Mouse (Mus musculus): ENCODE results near the gene Agr3.

Agr3 gene

GRCm38 (mm10) chr12:35983472-35983871, 58.1 kb downstream of the Agr3 start:
- no peak for DNase-seq (ENCODE audit: low spot score)

- no peak for DNase-seq (ENCODE audit: low spot score)
Measured at GRCm38 (mm10) chr12:35984743-35985142, 59.3 kb downstream of the Agr3 start.

- no peak for DNase-seq (ENCODE audit: low spot score)
Measured at GRCm38 (mm10) chr12:35992711-35993110, 67.3 kb downstream of the Agr3 start, which contains the start of gene Agr2. Gene Agr2 (plus strand): TSS chr12:35992907.

- DNase-seq (ENCODE audit: low spot score): no peak
Measured at GRCm38 (mm10) chr12:35993583-35993982, 68.2 kb downstream of the Agr3 start.

- no peak for DNase-seq (ENCODE audit: low spot score)
Measured at GRCm38 (mm10) chr12:35994098-35994497, 68.7 kb downstream of the Agr3 start.

GRCm38 (mm10) chr12:35995799-35996198, 70.4 kb downstream of the Agr3 start:
- DNase-seq (ENCODE audit: low spot score): no peak
